Mouse (Mus musculus) hindbrain, embryonic 11.5 days (tissue): ENCODE data around the gene Slu7. TPM values are rescaled to one million over a fixed set of nuclear protein-coding genes. Genes with fewer than 3 reads are reported as not detected.
A peak's percentile ranks its signal among the peaks of the same experiment; 100 is the strongest.

Experiments used
- ATAC-seq: fragments of 200-750 bp; cut with Nextera tagmentation; 2 replicates; pipeline ENCODE4 v1.8.0; 2017; ENCODE audit warnings: mild to moderate bottlenecking, moderate TSS enrichment, moderate library complexity; ENCODE audit not compliant: low FRiP score
- DNase-seq: peaks from one replicate; pipeline ENCODE4 v3.0.0-alpha.2; 2015; ENCODE audit warnings: low spot score
- H3K27ac ChIP-seq: fragments of 300-500 bp; sonication (generic); 2 replicates; pipeline ENCODE4 v1.5.1; 2014; ENCODE audit warnings: mild to moderate bottlenecking, low read depth, low read length
- H3K27me3 ChIP-seq: fragments of 300-500 bp; sonication (generic); 2 replicates; pipeline ENCODE4 v1.6.1; 2014; ENCODE audit warnings: mild to moderate bottlenecking, low read length, moderate library complexity, mixed read lengths; ENCODE audit not compliant: control insufficient read depth, insufficient read depth
- H3K36me3 ChIP-seq: fragments of 300-500 bp; sonication (generic); 2 replicates; pipeline ENCODE4 v1.6.1; 2014; ENCODE audit warnings: mild to moderate bottlenecking, low read length, moderate library complexity, mixed read lengths; ENCODE audit not compliant: control insufficient read depth, insufficient read depth
- H3K4me1 ChIP-seq: fragments of 300-500 bp; sonication (generic); replicated peaks from 2 replicates; pipeline ENCODE4 v1.6.1; 2014; ENCODE audit warnings: low read length, mixed read lengths; ENCODE audit not compliant: control insufficient read depth, insufficient read depth
- H3K4me2 ChIP-seq: fragments of 300-500 bp; sonication (generic); replicated peaks from 2 replicates; pipeline ENCODE4 v1.6.1; 2014; ENCODE audit warnings: mild to moderate bottlenecking, low read depth, low read length
- H3K4me3 ChIP-seq: fragments of 300-500 bp; sonication (generic); 2 replicates; pipeline ENCODE4 v1.5.1; 2014; ENCODE audit warnings: low read depth, low read length
- H3K9ac ChIP-seq: fragments of 300-500 bp; sonication (generic); 2 replicates; pipeline ENCODE4 v1.6.1; 2014; ENCODE audit warnings: low read depth, low read length
- H3K9me3 ChIP-seq: fragments of 300-500 bp; sonication (generic); 2 replicates; pipeline ENCODE4 v1.6.1; 2016; ENCODE audit warnings: low read length; ENCODE audit not compliant: control insufficient read depth
- WGBS: fragments of 180-500 bp; shearing (Covaris S2); extraction: QIAGEN DNeasy Blood & Tissue Kit; methylation state at CpG from one replicate; pipeline ENCODE4 v1.1.7; 2014; 5-methylcytosine and 5-hydroxymethylcytosine counted together
- polyA plus RNA-seq: library from polyadenylated mRNA; unstranded; fragments of >200 nt; fragmentation: Nextera tagmentation; extraction: Ambion mirVana; gene quantifications from 2 replicates; pipeline ENCODE4 v1.2.1, GENCODE M21; 2014

The Slu7 gene
- polyA plus RNA-seq, 1 experiment from 2014 or later, result 73.6 TPM

- Histone ChIP-seq H3K36me3 (no peaks in the 10 kb centered on the region), H3K4me1 (no peaks in the 10 kb centered on the region), H3K4me3 (no peak overlapping the region), H3K4me2 (no peak overlapping the region), H3K27ac (no peak overlapping the region), H3K27me3 (no peaks in the 10 kb centered on the region), H3K9me3 (no peaks in the 10 kb centered on the region), H3K9ac (no peak overlapping the region)
- WGBS, result 84% methylated on average over 14 of the region's 14 CpGs
- no peak for DNase-seq
- ATAC-seq, result no peak
Measured at GRCm38 (mm10) chr11:43395073-43395948, 38.2 kb upstream of the Slu7 start.

- H3K4me1 ChIP-seq, result no peaks in the 10 kb centered on the region
- DNase-seq, result no peak
- no peaks in the 10 kb centered on the region for H3K9me3 ChIP-seq
- WGBS, result 92% methylated on average over 4 of the region's 4 CpGs
- H3K4me3 ChIP-seq, result no peak overlapping the region
- no peak overlapping the region for H3K9ac ChIP-seq
- ATAC-seq, result no peak
- no peak overlapping the region for H3K27ac ChIP-seq
- H3K4me2 ChIP-seq, result no peak overlapping the region
- H3K36me3 ChIP-seq, result no peaks in the 10 kb centered on the region
- H3K27me3 ChIP-seq, result no peaks in the 10 kb centered on the region
Measured at GRCm38 (mm10) chr11:43396246-43396645, 37.3 kb upstream of the Slu7 start.

GRCm38 (mm10) chr11:43396672-43397071, 36.9 kb upstream of the Slu7 start:
- 73% methylated on average over 7 of the region's 7 CpGs for WGBS
- Histone ChIP-seq H3K27me3 (no peaks in the 10 kb centered on the region), H3K4me2 (no peak overlapping the region), H3K4me3 (no peak overlapping the region), H3K9ac (no peak overlapping the region), H3K27ac (no peak overlapping the region), H3K4me1 (no peaks in the 10 kb centered on the region), H3K36me3 (no peaks in the 10 kb centered on the region), H3K9me3 (no peaks in the 10 kb centered on the region)
- ATAC-seq (no peak), DNase-seq (no peak)

GRCm38 (mm10) chr11:43399297-43399696, 34.2 kb upstream of the Slu7 start:
- Histone ChIP-seq H3K4me3 (no peak overlapping the region), H3K9me3 (no peaks in the 10 kb centered on the region), H3K4me1 (no peaks in the 10 kb centered on the region), H3K9ac (no peak overlapping the region), H3K27me3 (no peaks in the 10 kb centered on the region), H3K27ac (no peak overlapping the region), H3K4me2 (no peak overlapping the region), H3K36me3 (no peaks in the 10 kb centered on the region)
- ATAC-seq (no peak), DNase-seq (no peak)
- 41% methylated on average over 4 of the region's 4 CpGs for WGBS

- Histone ChIP-seq H3K27me3 (no peaks in the 10 kb centered on the region), H3K36me3 (no peaks in the 10 kb centered on the region), H3K27ac (no peak overlapping the region), H3K4me3 (no peak overlapping the region), H3K4me1 (no peaks in the 10 kb centered on the region), H3K4me2 (no peak overlapping the region), H3K9me3 (no peaks in the 10 kb centered on the region), H3K9ac (no peak overlapping the region)
- no peak for DNase-seq
- no peak for ATAC-seq
- WGBS, result 92% methylated on average over 1 of the region's 1 CpGs
Measured at GRCm38 (mm10) chr11:43400131-43400530, 33.4 kb upstream of the Slu7 start.

- Histone ChIP-seq H3K4me2 (no peak overlapping the region), H3K9me3 (no peaks in the 10 kb centered on the region), H3K9ac (no peak overlapping the region), H3K27me3 (no peaks in the 10 kb centered on the region), H3K4me1 (no peaks in the 10 kb centered on the region), H3K36me3 (no peaks in the 10 kb centered on the region), H3K27ac (no peak overlapping the region), H3K4me3 (no peak overlapping the region)
- ATAC-seq (no peak), DNase-seq (no peak)
- 91% methylated on average over 15 of the region's 15 CpGs for WGBS
Measured at GRCm38 (mm10) chr11:43404150-43404807, 29.3 kb upstream of the Slu7 start.

- ATAC-seq, result no peak
- no peak overlapping the region for H3K9ac ChIP-seq
- WGBS, result 78% methylated on average over 2 of the region's 2 CpGs
- H3K4me1 ChIP-seq, result no peaks in the 10 kb centered on the region
- no peaks in the 10 kb centered on the region for H3K9me3 ChIP-seq
- DNase-seq, result no peak
- H3K27ac ChIP-seq, result no peak overlapping the region
- H3K27me3 ChIP-seq, result no peaks in the 10 kb centered on the region
- no peaks in the 10 kb centered on the region for H3K36me3 ChIP-seq
- no peak overlapping the region for H3K4me3 ChIP-seq
- no peak overlapping the region for H3K4me2 ChIP-seq
Measured at GRCm38 (mm10) chr11:43408888-43409287, 24.7 kb upstream of the Slu7 start.

GRCm38 (mm10) chr11:43410291-43410690, 23.3 kb upstream of the Slu7 start:
- 87% methylated on average over 7 of the region's 7 CpGs for WGBS
- no peaks in the 10 kb centered on the region for H3K36me3 ChIP-seq
- DNase-seq (no peak), ATAC-seq (no peak)
- H3K27ac ChIP-seq, result no peak overlapping the region
- no peak overlapping the region for H3K4me2 ChIP-seq
- H3K27me3 ChIP-seq, result no peaks in the 10 kb centered on the region
- no peaks in the 10 kb centered on the region for H3K4me1 ChIP-seq
- no peak overlapping the region for H3K9ac ChIP-seq
- H3K4me3 ChIP-seq, result no peak overlapping the region
- H3K9me3 ChIP-seq, result no peaks in the 10 kb centered on the region

GRCm38 (mm10) chr11:43411413-43411812, 22.1 kb upstream of the Slu7 start:
- DNase-seq, result peak; percentile 78
- WGBS, result 0% methylated on average over 1 of the region's 1 CpGs
- H3K36me3 ChIP-seq, result no peaks in the 10 kb centered on the region
- peak; percentile 50 for ATAC-seq
- no peak overlapping the region for H3K4me3 ChIP-seq
- H3K9ac ChIP-seq, result no peak overlapping the region
- no peak overlapping the region for H3K27ac ChIP-seq
- no peaks in the 10 kb centered on the region for H3K4me1 ChIP-seq
- no peaks in the 10 kb centered on the region for H3K9me3 ChIP-seq
- no peaks in the 10 kb centered on the region for H3K27me3 ChIP-seq
- H3K4me2 ChIP-seq, result no peak overlapping the region
